Mouse (Mus musculus): ENCODE measurements around the gene Elmod3. TPM values are rescaled to one million over a fixed set of nuclear protein-coding genes. Genes with fewer than 3 reads are reported as not detected.

Elmod3 gene
- polyA plus RNA-seq (2012; rRNA removed) = 2.8 and 3.1 TPM in 2 replicates

GRCm38 (mm10) chr6:72597956-72598753, at the start of gene Elmod3, which contains the start of gene Retsat:
Gene Elmod3, minus strand, starts transcription at chr6:72598413.
Gene Retsat, plus strand, starts transcription at chr6:72598475.

DNA sequence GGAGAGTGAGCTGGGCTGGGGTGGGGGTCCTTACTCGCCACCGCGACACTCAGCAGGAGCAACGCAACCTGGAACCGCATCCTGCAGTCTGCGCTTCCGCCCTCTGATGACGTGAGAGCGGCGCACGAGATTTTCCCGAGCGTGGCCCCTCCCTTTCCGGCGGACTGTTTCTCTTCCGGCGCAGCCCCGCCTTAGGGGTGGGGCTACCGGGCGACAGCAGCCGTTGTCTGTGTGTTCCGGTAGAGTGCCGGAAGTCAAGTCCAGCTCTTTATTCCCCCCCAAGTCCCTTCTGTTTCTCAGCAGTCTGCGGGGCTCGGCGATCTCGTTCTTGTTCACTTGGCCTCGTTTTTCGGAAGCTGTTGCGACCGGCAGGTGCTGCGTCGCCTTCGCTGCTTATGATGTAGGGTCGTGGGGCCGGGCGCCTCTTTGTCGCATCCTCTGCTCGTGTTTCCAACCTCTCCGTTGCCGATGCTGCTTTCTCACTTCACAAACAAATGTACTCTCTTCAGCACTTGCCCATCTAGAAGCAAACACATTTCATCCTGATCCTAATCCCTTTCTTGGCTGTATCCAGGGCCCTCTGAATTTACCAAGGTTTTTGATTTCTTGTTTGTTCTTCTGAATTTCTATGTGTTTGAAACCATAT, 18.6 kb upstream of the Elmod3 start, which contains the start of gene Tgoln1:
TSS of gene Tgoln1 (minus strand) at position 358 of the 646 bp plus-strand sequence.

DNA sequence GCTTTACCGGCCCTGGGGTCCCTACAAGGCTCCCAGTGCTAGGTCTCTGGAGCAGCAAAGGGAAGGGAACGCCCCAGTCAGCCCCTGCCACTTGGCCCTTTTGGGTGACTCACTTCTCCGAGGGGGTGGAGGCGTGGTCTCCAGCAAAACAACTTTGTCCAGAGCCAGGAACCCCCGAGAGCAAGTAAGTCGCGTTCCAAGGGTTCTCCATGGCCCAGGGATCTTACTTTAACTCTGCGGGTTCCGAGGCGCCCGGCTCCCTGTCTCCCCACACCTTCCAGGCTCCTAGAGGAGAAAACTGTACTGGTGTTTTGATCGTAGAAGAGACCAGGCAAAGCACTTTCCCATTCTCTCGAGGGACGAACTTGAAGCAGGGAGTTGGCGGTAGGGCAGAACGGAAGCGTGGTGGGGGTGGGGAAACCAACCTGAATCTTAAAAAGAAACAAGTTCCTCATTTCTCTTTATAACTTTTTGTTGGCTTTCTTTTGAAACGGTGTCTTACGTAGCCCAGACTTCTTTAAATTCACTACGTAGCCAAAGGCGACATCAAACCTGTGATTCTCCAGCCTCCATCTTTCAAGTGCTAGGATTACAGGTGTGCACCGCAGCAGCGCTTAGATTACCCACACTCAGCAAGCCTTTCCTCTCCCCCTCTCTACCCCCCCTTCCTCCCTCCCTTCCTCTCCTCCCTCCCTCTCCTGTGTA, 53.8 kb downstream of the Elmod3 start, which contains the start of gene Capg:
TSS of gene Capg (plus strand) at position 109 of the 705 bp plus-strand sequence.

DNA sequence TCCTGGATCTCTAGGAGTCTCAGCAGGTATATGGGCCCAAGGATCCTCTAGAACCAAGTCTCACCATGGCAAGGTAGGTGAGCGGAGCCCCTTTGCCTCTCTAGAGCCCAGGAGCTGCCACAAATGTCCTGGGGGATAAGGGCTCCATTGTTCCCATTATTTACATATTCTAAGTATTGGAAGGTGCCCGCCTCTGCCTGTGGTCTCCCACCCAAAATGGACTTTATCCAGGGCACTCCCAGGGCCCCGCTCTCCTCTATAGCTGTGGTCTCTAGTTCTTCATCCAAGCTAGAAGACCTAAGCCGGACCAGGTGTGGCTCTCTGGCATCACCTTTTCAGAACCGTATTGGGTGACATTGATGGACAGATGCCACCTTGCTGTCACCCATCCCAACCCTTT, 76.6 kb downstream of the Elmod3 start, which contains the start of gene Sh2d6:
TSS of gene Sh2d6 (minus strand) at position 101 of the 400 bp plus-strand sequence.

Other genes with a start within 250 kb of the Elmod3 start
- 31.2 and 38.7 TPM in 2 replicates for gene Tmem150a, start 243.0 kb downstream of the Elmod3 start, polyA plus RNA-seq (2012; rRNA removed)
- 36.8 and 45.8 TPM in 2 replicates for gene Rnf181, start 231.5 kb downstream of the Elmod3 start, polyA plus RNA-seq (2012; rRNA removed)
- gene Vamp5, start 217.9 kb downstream of the Elmod3 start, polyA plus RNA-seq (2012; rRNA removed) = 74.5 and 75.0 TPM in 2 replicates
- gene Vamp8, start 207.7 kb downstream of the Elmod3 start, polyA plus RNA-seq (2012; rRNA removed) = 201 and 203 TPM in 2 replicates
- gene Ggcx, start 184.1 kb downstream of the Elmod3 start, polyA plus RNA-seq (2012; rRNA removed) = 10.5 and 13.9 TPM in 2 replicates
- 105 and 115 TPM in 2 replicates for gene Mat2a, start 158.9 kb downstream of the Elmod3 start, polyA plus RNA-seq (2012; rRNA removed)
- gene Sh2d6, start 76.7 kb downstream of the Elmod3 start, polyA plus RNA-seq (2012; rRNA removed) = not detected in 2 replicates
- gene Capg, start 54.0 kb downstream of the Elmod3 start, polyA plus RNA-seq (2012; rRNA removed) = 5.7 and 7.2 TPM in 2 replicates
- 5.2 and 5.7 TPM in 2 replicates for gene Retsat, start 62 bp upstream of the Elmod3 start, polyA plus RNA-seq (2012; rRNA removed)
- 8.0 and 9.3 TPM in 2 replicates for gene Tgoln1, start 18.6 kb upstream of the Elmod3 start, polyA plus RNA-seq (2012; rRNA removed)
- 2.5 and 2.8 TPM in 2 replicates for gene Tcf7l1, start 190.8 kb upstream of the Elmod3 start, polyA plus RNA-seq (2012; rRNA removed)

All from liver, embryonic 14 days (tissue).